Mouse (Mus musculus) CH12.LX (cell line): ENCODE measurements around the gene Defb45.

Source experiments
- CTCF ChIP-seq, 2 experiments: IDR thresholded peaks in 1 of 2; conservative IDR thresholded peaks in 1 of 2; 2 replicates each; pipeline ENCODE4 v1.5.1; 2011 to 2012; ENCODE audit warnings: low read depth in 2 of 2, low read length in 2 of 2, improper control_type of control experiment in 1 of 2, inconsistent platforms in 1 of 2, mild to moderate bottlenecking in 1 of 2, moderate library complexity in 1 of 2
- EP300 ChIP-seq: IDR thresholded peaks from 2 replicates; pipeline ENCODE4 v1.6.1; 2011; ENCODE audit warnings: low read length, improper control_type of control experiment
- IRF4 ChIP-seq: IDR thresholded peaks from 2 replicates; pipeline ENCODE4 v1.6.1; 2014; ENCODE audit warnings: low read depth, mild to moderate bottlenecking, inconsistent platforms, low read length, improper control_type of control experiment
- KAT2A ChIP-seq: IDR thresholded peaks from 2 replicates; pipeline ENCODE4 v1.6.1; 2012; ENCODE audit warnings: low read length, improper control_type of control experiment, inconsistent platforms; ENCODE audit not compliant: insufficient replicate concordance
- MEF2A ChIP-seq: IDR thresholded peaks from 2 replicates; pipeline ENCODE4 v1.6.1; 2014; ENCODE audit warnings: low read depth, mild to moderate bottlenecking, inconsistent platforms, low read length, improper control_type of control experiment, borderline replicate concordance
- MYC ChIP-seq: IDR thresholded peaks from 2 replicates; pipeline ENCODE4 v1.6.1; 2011; ENCODE audit warnings: low read depth, mild to moderate bottlenecking, improper control_type of control experiment, low read length
- NELFE ChIP-seq: IDR thresholded peaks from 2 replicates; pipeline ENCODE4 v1.6.1; 2011; ENCODE audit warnings: low read depth, low read length, improper control_type of control experiment
- POLR2A ChIP-seq: IDR thresholded peaks from 2 replicates; pipeline ENCODE4 v1.6.1; 2011; ENCODE audit warnings: low read depth, mild to moderate bottlenecking, improper control_type of control experiment, low read length
- USF1 ChIP-seq: IDR thresholded peaks from 2 replicates; pipeline ENCODE4 v1.6.1; 2014; ENCODE audit warnings: low read depth, mild to moderate bottlenecking, inconsistent platforms, low read length, improper control_type of control experiment
- ZC3H11A ChIP-seq: IDR thresholded peaks from 2 replicates; pipeline ENCODE4 v1.6.1; 2012; ENCODE audit warnings: low read depth, mild to moderate bottlenecking, inconsistent platforms, low read length, improper control_type of control experiment
- ZNF384 ChIP-seq: IDR thresholded peaks from 2 replicates; pipeline ENCODE4 v1.6.1; 2012; ENCODE audit warnings: low read depth, low read length, improper control_type of control experiment, inconsistent platforms

- TF ChIP-seq IRF4 (no peak), CTCF (conservative IDR thresholded peaks at IDR 0.05 in 1 of 2, IDR thresholded peaks at IDR 0.05 in 1 of 2; ENCODE audit: low read depth in 2 of 2, low read length in 2 of 2) (no peak), NELFE (no peak), MYC (no peak), ZC3H11A (no peak), POLR2A (no peak), KAT2A (no peak), EP300 (no peak), USF1 (no peak), ZNF384 (no peak), MEF2A (no peak)
Observed at GRCm38 (mm10) chr2:152588450-152588849, 10.7 kb downstream of the Defb45 start.
